Comparison of ENCODE assay signal across 11 mouse cellular contexts in genomic region chr5:36054498-36054897, GRCm38 (mm10).
DNase-seq lines count a peak whose midpoint lies in the region; ATAC-seq and TF ChIP-seq lines count a peak whose summit lies in the region.
"Had no signal": no experiment of that assay in that cellular context is flagged by ENCODE, and none has a peak within 500 bp of the region (broad histone marks: within the 10 kb centered on the region; RNA-seq: fewer than 3 reads in every experiment).

No protein-coding gene starts in this region.

- ATAC-seq in midbrain, embryonic 11.5 days (ENCODE audit: low FRiP score): no peak
- no peak for ATAC-seq in midbrain, embryonic 13.5 days
- 0 out of 2 replicates have a peak, but pooled peaks have one; percentile 36 for ATAC-seq in common myeloid progenitor, adult 5-6 weeks (replicated peaks; ENCODE audit: low read depth, poor library complexity, severe bottlenecking)

- H3K27ac ChIP-seq in heart, adult 2 months: no peak overlapping the region
- H3K27ac ChIP-seq in heart, embryonic 10.5 days: no peak overlapping the region
- H3K27ac ChIP-seq in midbrain, embryonic 11.5 days (ENCODE audit: low read depth, low read length): no peak overlapping the region
- H3K27ac ChIP-seq in midbrain, embryonic 13.5 days: no peak overlapping the region
- no peak overlapping the region for H3K27ac ChIP-seq in small intestine, adult 2 months (ENCODE audit: insufficient read depth, low read depth, low read length)
- H3K27ac ChIP-seq: kidney, embryonic 15.5 days had no signal

- no peaks in the 10 kb centered on the region for H3K4me1 ChIP-seq in heart, adult 2 months (ENCODE audit: control insufficient read depth, insufficient read depth, low read length)
- peaks cover 6% of the 10 kb centered on the region; the same call in 1 of the 2 replicates for H3K4me1 ChIP-seq in heart, embryonic 10.5 days
- no peaks in the 10 kb centered on the region for H3K4me1 ChIP-seq in midbrain, embryonic 11.5 days (ENCODE audit: control insufficient read depth, insufficient read depth, low read length)
- H3K4me1 ChIP-seq in midbrain, embryonic 13.5 days (replicated peaks): no peaks in the 10 kb centered on the region
- H3K4me1 ChIP-seq in small intestine, adult 2 months (ENCODE audit: control insufficient read depth, insufficient read depth, insufficient read length, low read length): no peaks in the 10 kb centered on the region

- no peak overlapping the region for H3K9ac ChIP-seq in heart, adult 2 months (ENCODE audit: low read depth, low read length)
- no peak overlapping the region for H3K9ac ChIP-seq in midbrain, embryonic 11.5 days (ENCODE audit: low read length)
- H3K9ac ChIP-seq in midbrain, embryonic 13.5 days (replicated peaks): no peak overlapping the region
- H3K9ac ChIP-seq: kidney, embryonic 15.5 days had no signal

- TF ChIP-seq CTCF in heart, adult 2 months (IDR thresholded peaks at IDR 0.05): 0 out of 2 replicates have a peak, but pooled peaks have one; percentile 15
- peak; percentile 10; the same call in 1 of the 2 replicates for TF ChIP-seq CTCF in small intestine, adult 2 months (IDR thresholded peaks at IDR 0.05; ENCODE audit: extremely low read depth, insufficient read length, insufficient replicate concordance, low read depth, low read length)

- no peak for TF ChIP-seq POLR2A in heart, adult 2 months (IDR thresholded peaks at IDR 0.05; ENCODE audit: insufficient read depth, low read depth, low read length)
- no peak for TF ChIP-seq POLR2A in small intestine, adult 2 months (IDR thresholded peaks at IDR 0.05; ENCODE audit: low read depth, low read length)

- WGBS in heart, adult 2 months: 73% methylated on average over 3 of the region's 3 CpGs
- 70% methylated on average over 3 of the region's 3 CpGs for WGBS in heart, embryonic 10.5 days
- WGBS in midbrain, embryonic 11.5 days: 79% methylated on average over 3 of the region's 3 CpGs
- 69% methylated on average over 3 of the region's 3 CpGs for WGBS in midbrain, embryonic 13.5 days
- WGBS in small intestine, adult 2 months: 82% methylated on average over 3 of the region's 3 CpGs

- H3K4me2 ChIP-seq in midbrain, embryonic 11.5 days: no peak overlapping the region
- H3K4me2 ChIP-seq in midbrain, embryonic 13.5 days (replicated peaks): no peak overlapping the region
- H3K4me2 ChIP-seq: kidney, embryonic 15.5 days had no signal

- no peaks in the 10 kb centered on the region for H3K27me3 ChIP-seq in heart, adult 2 months (ENCODE audit: control insufficient read depth, insufficient read depth, low read length)
- H3K27me3 ChIP-seq in heart, embryonic 10.5 days (ENCODE audit: insufficient read depth, poor library complexity, severe bottlenecking): peaks cover 4% of the 10 kb centered on the region; the same call in 1 of the 2 replicates
- no peaks in the 10 kb centered on the region for H3K27me3 ChIP-seq in midbrain, embryonic 11.5 days (ENCODE audit: control insufficient read depth, insufficient read depth, low read length)
- no peaks in the 10 kb centered on the region for H3K27me3 ChIP-seq in midbrain, embryonic 13.5 days
- H3K27me3 ChIP-seq in small intestine, adult 2 months (ENCODE audit: control insufficient read depth, insufficient read depth, low read length): no peaks in the 10 kb centered on the region

- H3K79me2 ChIP-seq in heart, adult 2 months (replicated peaks; ENCODE audit: control insufficient read depth, insufficient read depth, low read length): no peaks in the 10 kb centered on the region

- intact Hi-C loops in heart, adult 2 months (cut with DNase I): no loop called here

- H3K36me3 ChIP-seq in heart, adult 2 months (ENCODE audit: control insufficient read depth, insufficient read depth, low read length): no peaks in the 10 kb centered on the region
- H3K36me3 ChIP-seq in heart, embryonic 10.5 days: peaks cover 4% of the 10 kb centered on the region; the same call in 1 of the 2 replicates
- no peaks in the 10 kb centered on the region for H3K36me3 ChIP-seq in midbrain, embryonic 11.5 days (ENCODE audit: control insufficient read depth, insufficient read depth, low read length)
- peaks cover 11% of the 10 kb centered on the region for H3K36me3 ChIP-seq in midbrain, embryonic 13.5 days
- no peaks in the 10 kb centered on the region for H3K36me3 ChIP-seq in small intestine, adult 2 months (ENCODE audit: control insufficient read depth, insufficient read depth, low read length)

- H3K9me3 ChIP-seq in heart, embryonic 10.5 days: no peaks in the 10 kb centered on the region
- no peaks in the 10 kb centered on the region for H3K9me3 ChIP-seq in midbrain, embryonic 11.5 days (ENCODE audit: control insufficient read depth, low read length)
- H3K9me3 ChIP-seq in midbrain, embryonic 13.5 days: 0 out of 2 replicates have a peak, but pooled peaks cover 4% of the 10 kb centered on the region
- H3K9me3 ChIP-seq: kidney, embryonic 15.5 days had no signal

- no peak for TF ChIP-seq EP300 in heart, adult 2 months (IDR thresholded peaks at IDR 0.05; ENCODE audit: insufficient read depth, low read depth, low read length)

- H3K4me3 ChIP-seq in heart, adult 2 months: no peak overlapping the region
- no peak overlapping the region for H3K4me3 ChIP-seq in heart, embryonic 10.5 days
- H3K4me3 ChIP-seq in midbrain, embryonic 11.5 days (ENCODE audit: low read depth, low read length): no peak overlapping the region
- H3K4me3 ChIP-seq in midbrain, embryonic 13.5 days (replicated peaks): no peak overlapping the region
- H3K4me3 ChIP-seq in small intestine, adult 2 months (ENCODE audit: low read depth, low read length): no peak overlapping the region
- H3K4me3 ChIP-seq: erythroblast, embryonic 14.5 days; kidney, embryonic 15.5 days had no signal

- DNase-seq in heart, adult 2 months: no peak
- no peak for DNase-seq in heart, embryonic 10.5 days (ENCODE audit: low spot score)
- peak; percentile 2 for DNase-seq in midbrain, embryonic 11.5 days (ENCODE audit: low spot score, missing footprints)
- no peak for DNase-seq in urinary bladder, adult 18-20 months (ENCODE audit: low spot score in 2 of 2)
- DNase-seq: cerebellum, adult 8-10 months; lung, adult 18-20 months had no signal
